Mouse (Mus musculus): ENCODE results near the gene Tpi1.

DNA sequence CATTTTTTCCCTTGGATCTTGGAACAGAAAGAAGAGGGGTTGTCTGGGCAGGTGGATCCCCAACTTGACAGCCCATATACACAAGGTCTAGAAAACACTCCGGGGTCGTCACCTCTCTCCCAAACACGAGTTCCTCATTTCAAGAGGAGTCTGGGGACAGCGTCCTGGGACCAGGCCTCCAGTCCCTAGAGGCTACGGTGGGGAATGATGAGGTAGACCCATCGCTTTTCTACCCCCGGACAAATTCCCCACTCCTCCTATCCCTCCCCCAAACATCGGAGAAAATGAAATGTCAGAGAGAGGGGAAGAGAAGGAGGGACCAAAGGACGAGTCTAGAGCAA lies 45.4 kb downstream of the Tpi1 start:
- no peak for TF ChIP-seq MAFK (IDR thresholded peaks at IDR 0.05; ENCODE audit: insufficient read depth, low read depth, low read length)
- TF ChIP-seq ZC3H11A (IDR thresholded peaks at IDR 0.05; ENCODE audit: borderline replicate concordance, low read depth, low read length) = no peak
- TF ChIP-seq CHD2 (IDR thresholded peaks at IDR 0.05; ENCODE audit: low read depth, low read length) = no peak
- no peak for TF ChIP-seq ZNF384 (IDR thresholded peaks at IDR 0.05; ENCODE audit: low read depth, low read length)
